Mouse (Mus musculus): ENCODE measurements around the gene Tcaf3.

GRCm38 (mm10) chr6:42560885-42561284 lies 36.6 kb downstream of the Tcaf3 start:
- TF ChIP-seq CTCF (IDR thresholded peaks at IDR 0.05; ENCODE audit: extremely low read depth, insufficient read depth, insufficient read length, insufficient replicate concordance) (no peak), POLR2A (IDR thresholded peaks at IDR 0.05; ENCODE audit: low read depth, low read length) (no peak)
